Mouse (Mus musculus) limb, embryonic 10.5 days (tissue): ENCODE data around the gene Ddah2. TPM values are rescaled to one million over a fixed set of nuclear protein-coding genes. Genes with fewer than 3 reads are reported as not detected.
A peak's percentile ranks its signal among the peaks of the same experiment; 100 is the strongest.
"Not testable (repeated sequence)": the region's sequence is repeated elsewhere in the genome, so short reads cannot be mapped to it uniquely, and the experiment has no call there.

Experiments used
- DNase-seq: peaks from one replicate; pipeline ENCODE4 v3.0.0-alpha.2; 2017; ENCODE audit warnings: low spot score
- H3K27ac ChIP-seq: fragments of 300-500 bp; sonication (generic); 2 replicates; pipeline ENCODE4 v1.5.1; 2016; ENCODE audit warnings: mild to moderate bottlenecking
- H3K27me3 ChIP-seq: fragments of 300-500 bp; sonication (generic); 2 replicates; pipeline ENCODE4 v1.6.1; 2016; ENCODE audit warnings: low read depth, mild to moderate bottlenecking; ENCODE audit not compliant: poor library complexity, severe bottlenecking
- H3K36me3 ChIP-seq: fragments of 300-500 bp; sonication (generic); 2 replicates; pipeline ENCODE4 v1.6.1; 2016; ENCODE audit warnings: mild to moderate bottlenecking, moderate library complexity
- H3K4me1 ChIP-seq: fragments of 300-500 bp; sonication (generic); 2 replicates; pipeline ENCODE4 v1.6.1; 2016
- H3K4me3 ChIP-seq: fragments of 300-500 bp; sonication (generic); 2 replicates; pipeline ENCODE4 v1.5.1; 2016; ENCODE audit warnings: mild to moderate bottlenecking, moderate library complexity
- H3K9me3 ChIP-seq: fragments of 300-500 bp; sonication (generic); replicated peaks from 2 replicates; pipeline ENCODE4 v1.6.1; 2016; ENCODE audit warnings: mild to moderate bottlenecking
- WGBS: fragments of 180-500 bp; shearing (Covaris S2); methylation state at CpG from one replicate; pipeline ENCODE4 v1.1.7; 2016; 5-methylcytosine and 5-hydroxymethylcytosine counted together
- polyA plus RNA-seq: library from polyadenylated mRNA; unstranded; fragments of >200 nt; fragmentation: Nextera tagmentation; extraction: Ambion mirVana; gene quantifications from 2 replicates; pipeline ENCODE4 v1.2.1, GENCODE M21; 2016

Gene Ddah2
- polyA plus RNA-seq, 1 experiment from 2014 or later: 568 TPM

DNA sequence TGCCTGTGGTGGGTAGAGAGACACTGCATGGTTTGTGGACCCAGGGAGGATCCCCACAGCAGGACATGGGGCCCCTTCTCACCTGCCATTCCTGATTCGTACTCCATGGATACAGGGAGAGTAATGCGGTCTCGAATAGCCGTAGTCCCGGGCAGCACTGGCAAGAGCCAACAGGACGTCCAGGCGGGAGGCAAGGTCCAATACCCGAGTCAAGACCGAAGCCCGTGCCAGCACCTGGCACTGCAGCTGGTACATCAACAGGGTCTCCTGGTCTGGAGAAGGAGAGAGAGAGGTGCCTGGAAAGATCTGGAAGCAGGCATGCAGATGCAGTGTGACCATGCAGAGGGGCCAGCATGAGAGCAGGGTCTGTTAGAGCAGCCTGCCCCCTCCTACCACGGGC is 27.6 kb upstream of the Ddah2 start:
- H3K36me3 ChIP-seq: no peaks in the 10 kb centered on the region
- peaks cover 4% of the 10 kb centered on the region; the same call in 1 of the 2 replicates for H3K27me3 ChIP-seq
- peak; percentile 27 for DNase-seq
- H3K9me3 ChIP-seq: no peaks in the 10 kb centered on the region
- 90% methylated on average over 11 of the region's 11 CpGs for WGBS
- H3K4me1 ChIP-seq: peaks cover 30% of the 10 kb centered on the region
- H3K27ac ChIP-seq: peak overlapping the region; percentile 21; the same call in 1 of the 2 replicates
- no peak overlapping the region for H3K4me3 ChIP-seq

DNA sequence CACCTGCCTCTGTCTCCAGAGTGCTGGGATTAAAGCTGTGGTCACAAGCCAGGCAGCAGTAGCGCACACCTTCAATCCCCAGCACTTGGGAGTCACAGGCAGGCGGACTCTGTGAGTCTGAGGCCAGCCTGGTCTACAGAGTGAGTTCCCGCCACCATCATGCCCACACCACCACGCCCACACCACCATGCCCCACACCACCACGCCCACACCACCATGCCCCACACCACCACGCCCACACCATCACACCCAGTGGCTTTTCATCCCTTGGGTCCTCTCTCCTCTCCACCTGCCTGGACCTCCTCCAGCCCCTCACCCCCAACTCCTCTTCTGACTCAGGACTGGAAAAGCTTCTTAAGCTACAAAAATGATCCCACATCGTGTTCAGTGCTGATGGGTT is 27.0 kb upstream of the Ddah2 start:
- 92% methylated on average over 7 of the region's 7 CpGs for WGBS
- Histone ChIP-seq H3K4me3 (no peak overlapping the region), H3K27ac (no peak overlapping the region), H3K27me3 (peaks cover 4% of the 10 kb centered on the region; the same call in 1 of the 2 replicates), H3K4me1 (peaks cover 27% of the 10 kb centered on the region), H3K36me3 (no peaks in the 10 kb centered on the region), H3K9me3 (no peaks in the 10 kb centered on the region)
- no peak for DNase-seq

DNA sequence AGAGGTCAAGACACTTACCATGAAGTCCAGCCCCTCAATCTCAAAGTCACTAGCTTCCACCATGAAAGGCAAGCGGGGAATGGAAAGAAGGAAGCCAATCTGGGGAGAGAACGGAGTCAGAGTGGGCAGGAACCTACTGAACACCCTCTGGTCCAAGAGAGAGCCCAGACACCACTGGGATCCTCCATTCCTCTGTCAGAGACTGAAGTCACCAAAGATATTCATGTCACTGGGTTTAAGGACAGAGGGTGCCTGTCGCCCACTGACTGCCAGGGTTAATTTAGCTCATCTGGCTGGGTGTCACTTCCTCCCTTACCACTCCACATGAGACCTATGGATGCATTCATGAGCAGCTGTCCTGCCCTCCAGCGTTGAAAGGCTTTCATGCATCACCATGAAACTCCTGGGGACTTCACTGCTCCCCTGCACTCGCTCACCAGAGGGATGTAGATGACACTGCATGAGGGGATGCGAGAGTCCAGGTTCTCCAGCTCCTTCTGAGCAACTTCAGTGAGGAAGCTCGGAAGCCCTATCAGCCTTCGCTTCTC is 26.4 kb upstream of the Ddah2 start:
- Histone ChIP-seq H3K4me3 (no peak overlapping the region), H3K27me3 (peaks cover 4% of the 10 kb centered on the region; the same call in 1 of the 2 replicates), H3K27ac (no peak overlapping the region), H3K4me1 (peaks cover 22% of the 10 kb centered on the region), H3K36me3 (no peaks in the 10 kb centered on the region), H3K9me3 (no peaks in the 10 kb centered on the region)
- WGBS: 73% methylated on average over 8 of the region's 8 CpGs
- peak; percentile 27 for DNase-seq

- H3K36me3 ChIP-seq, H3K9me3 ChIP-seq, H3K27me3 ChIP-seq, H3K4me3 ChIP-seq, DNase-seq, H3K27ac ChIP-seq: not testable (repeated sequence)
- peaks cover 19% of the 10 kb centered on the region for H3K4me1 ChIP-seq
- 89% methylated on average over 1 of the region's 1 CpGs for WGBS
These were observed 25.1 kb upstream of the Ddah2 start for GRCm38 (mm10) chr17:35033703-35034102.

DNA sequence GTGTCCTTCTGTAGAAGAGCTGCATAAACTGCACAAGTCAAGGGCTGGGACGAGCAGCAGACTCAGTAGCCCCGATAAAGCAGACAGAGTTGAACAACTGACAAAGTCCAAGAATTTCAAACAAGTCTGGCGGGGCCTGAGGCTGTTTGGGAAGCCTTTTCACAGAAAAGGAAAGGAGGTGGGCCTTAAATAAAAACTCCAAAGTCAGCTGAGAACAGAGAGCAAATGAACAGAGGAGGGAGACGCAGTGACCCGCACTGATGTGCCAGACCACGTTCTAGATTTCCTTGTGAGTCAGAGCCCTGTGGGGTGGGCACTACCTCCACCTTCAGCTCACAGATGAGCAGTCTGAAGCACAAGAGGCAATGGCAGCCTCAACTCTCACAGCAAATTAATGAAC is 23.9 kb upstream of the Ddah2 start:
- peak; percentile 25 for DNase-seq
- Histone ChIP-seq H3K4me3 (no peak overlapping the region), H3K36me3 (no peaks in the 10 kb centered on the region), H3K27me3 (peaks cover 4% of the 10 kb centered on the region; the same call in 1 of the 2 replicates), H3K4me1 (peaks cover 7% of the 10 kb centered on the region), H3K27ac (no peak overlapping the region), H3K9me3 (no peaks in the 10 kb centered on the region)
- WGBS: 86% methylated on average over 6 of the region's 6 CpGs

DNA sequence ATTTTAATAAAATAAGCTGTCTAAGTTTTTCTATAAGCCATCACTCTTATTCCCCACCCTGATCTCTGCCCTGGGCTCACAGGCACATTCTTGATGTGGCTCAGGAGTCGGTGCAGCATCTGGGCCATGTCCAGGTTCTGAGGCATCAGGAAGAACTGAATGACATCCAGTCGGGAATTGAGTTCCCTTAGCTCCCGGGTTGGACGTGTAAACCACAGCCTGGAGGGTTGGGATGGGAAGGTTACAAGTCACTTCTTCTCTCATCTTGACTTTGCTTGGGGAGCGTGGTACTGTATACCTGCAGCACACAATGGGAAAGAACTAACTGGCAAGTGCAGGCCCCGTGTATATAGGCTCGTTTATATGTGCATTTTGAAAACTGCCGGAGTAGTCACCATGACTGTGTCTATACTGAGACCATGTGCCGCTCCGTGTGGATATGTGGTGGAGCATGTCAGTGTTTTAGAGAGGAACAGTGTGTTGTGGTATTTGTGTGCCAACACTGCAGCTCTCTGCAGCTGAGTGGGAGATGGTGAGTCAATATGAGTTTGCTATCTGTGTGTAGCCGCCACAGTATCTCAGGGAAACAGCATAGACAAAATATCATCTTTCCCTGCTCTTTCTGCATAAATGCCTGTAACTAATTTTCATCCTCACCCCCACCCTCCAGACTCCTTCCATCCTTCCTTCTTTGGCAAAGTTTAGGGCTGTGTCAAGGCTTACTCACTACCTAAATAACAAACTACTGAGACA is 19.5 kb upstream of the Ddah2 start:
- H3K27ac ChIP-seq: no peak overlapping the region
- 89% methylated on average over 11 of the region's 11 CpGs for WGBS
- H3K4me1 ChIP-seq: 0 out of 2 replicates have a peak, but pooled peaks cover 4% of the 10 kb centered on the region
- DNase-seq: peak; percentile 24
- no peaks in the 10 kb centered on the region for H3K9me3 ChIP-seq
- no peaks in the 10 kb centered on the region for H3K27me3 ChIP-seq
- no peak overlapping the region for H3K4me3 ChIP-seq
- H3K36me3 ChIP-seq: no peaks in the 10 kb centered on the region

DNA sequence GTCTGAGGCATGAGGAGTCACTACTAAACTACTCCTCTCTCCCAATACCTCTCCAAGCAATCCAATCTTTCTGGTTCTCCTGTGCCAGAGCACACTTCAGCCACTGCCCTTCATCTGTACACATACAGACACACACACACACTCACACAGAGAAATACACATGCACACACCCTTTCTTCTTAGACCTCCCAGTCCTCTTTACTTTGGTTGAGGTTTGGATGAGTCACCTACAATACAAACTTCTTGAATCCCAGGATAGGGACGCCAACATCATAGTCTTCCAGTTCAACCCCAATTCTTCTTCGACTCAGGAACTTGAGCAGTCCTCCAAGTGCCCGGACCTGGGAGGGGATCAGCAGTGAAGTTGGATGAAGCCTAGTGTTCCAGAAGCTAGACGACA is 15.0 kb upstream of the Ddah2 start:
- WGBS: 86% methylated on average over 4 of the region's 4 CpGs
- Histone ChIP-seq H3K9me3 (no peaks in the 10 kb centered on the region), H3K27me3 (no peaks in the 10 kb centered on the region), H3K36me3 (no peaks in the 10 kb centered on the region), H3K4me1 (peaks cover 42% of the 10 kb centered on the region), H3K4me3 (no peak overlapping the region), H3K27ac (no peak overlapping the region; the same call in 1 of the 2 replicates)
- no peak for DNase-seq

- Histone ChIP-seq H3K27me3 (no peaks in the 10 kb centered on the region), H3K36me3 (no peaks in the 10 kb centered on the region), H3K27ac (peak overlapping the region; percentile 97), H3K9me3 (no peaks in the 10 kb centered on the region), H3K4me1 (peaks cover 55% of the 10 kb centered on the region), H3K4me3 (peak overlapping the region; percentile 70)
- WGBS: 86% methylated on average over 7 of the region's 7 CpGs
- peak; percentile 28 for DNase-seq
These were observed 13.7 kb upstream of the Ddah2 start for GRCm38 (mm10) chr17:35044904-35045806.

DNA sequence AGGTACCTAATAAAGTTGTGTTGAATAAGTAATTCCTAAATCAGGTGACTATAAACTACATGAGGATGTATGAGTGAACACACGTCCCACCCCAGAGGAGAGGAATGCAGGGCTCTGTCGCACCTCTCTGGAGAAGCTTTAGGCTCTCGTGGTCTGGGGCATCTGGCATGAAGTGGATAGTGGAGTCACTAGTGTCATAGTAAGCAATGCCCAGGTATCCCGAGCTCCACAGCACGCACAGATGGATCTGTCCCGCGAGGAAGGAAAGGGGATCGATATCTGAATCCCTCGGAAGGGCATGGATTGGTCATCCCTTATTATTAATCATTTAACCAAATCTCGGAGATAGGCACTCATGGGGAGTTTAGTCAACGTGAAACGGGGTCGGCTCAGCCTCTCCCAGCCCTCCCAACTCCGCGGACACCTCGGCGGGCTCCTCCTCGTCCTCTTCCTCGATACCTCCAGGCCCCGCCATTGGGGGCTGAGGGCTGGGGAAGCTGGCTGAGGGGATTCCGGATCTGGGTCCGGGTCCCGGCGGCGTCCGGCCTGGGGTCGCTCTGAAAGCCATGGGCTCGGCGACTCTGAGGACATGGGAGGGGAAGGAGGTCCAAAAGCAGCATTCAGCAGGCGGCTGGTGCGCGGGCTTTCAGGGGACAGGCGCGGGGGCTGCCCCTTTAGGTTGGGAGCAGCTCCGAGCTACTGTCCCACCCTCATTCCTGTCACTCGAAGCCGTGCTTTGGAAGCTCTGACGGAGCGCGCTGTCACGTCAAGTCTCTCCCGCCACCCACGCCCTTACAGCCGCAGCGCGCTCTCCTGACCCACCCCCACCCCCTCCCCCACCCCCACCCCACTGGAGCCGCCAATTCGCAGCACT is 12.8 kb upstream of the Ddah2 start:
- Histone ChIP-seq H3K9me3 (no peaks in the 10 kb centered on the region), H3K36me3 (no peaks in the 10 kb centered on the region), H3K27me3 (no peaks in the 10 kb centered on the region), H3K4me3 (peak overlapping the region; percentile 70), H3K27ac (peak overlapping the region; percentile 97), H3K4me1 (peaks cover 64% of the 10 kb centered on the region)
- whole genome bisulfite sequencing: 5% methylated on average over 48 of the region's 48 CpGs
- DNase-seq: no peak

- no peaks in the 10 kb centered on the region for H3K9me3 ChIP-seq
- peaks cover 72% of the 10 kb centered on the region for H3K4me1 ChIP-seq
- H3K4me3 ChIP-seq: peak within 1 kb of the TSS; percentile 70
- H3K27me3 ChIP-seq: no peaks in the 10 kb centered on the region
- H3K27ac ChIP-seq: peak within 1 kb of the TSS; percentile 97
- DNase-seq: peak; percentile 99
- 3% methylated on average over 33 of the region's 33 CpGs for WGBS
- no peaks in the 10 kb centered on the region for H3K36me3 ChIP-seq
These were observed 12.0 kb upstream of the Ddah2 start, which contains the start of gene Msh5 for GRCm38 (mm10) chr17:35046681-35047455. Gene Msh5 (minus strand): TSS chr17:35046745.

DNA sequence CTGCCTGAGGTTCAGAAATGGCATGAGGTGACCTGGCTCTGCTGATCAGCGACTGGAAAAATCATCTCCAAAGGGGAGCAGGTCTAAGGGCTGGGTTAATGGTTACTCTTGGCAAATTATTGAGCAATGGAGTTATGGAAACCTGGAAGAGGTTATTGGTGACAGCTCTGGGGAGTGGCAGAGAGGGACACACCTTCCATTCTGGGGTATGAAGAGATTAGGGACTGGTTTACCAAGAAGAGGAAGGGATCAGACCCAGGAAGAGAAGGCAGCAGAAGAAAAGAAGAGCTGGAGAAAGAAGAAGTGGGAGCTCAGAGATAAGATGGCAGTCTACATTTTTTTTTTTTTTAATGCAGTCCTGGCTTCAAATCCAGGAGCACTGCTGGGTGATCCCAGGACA is 11.1 kb upstream of the Ddah2 start:
- H3K36me3 ChIP-seq: peaks cover 6% of the 10 kb centered on the region
- H3K9me3 ChIP-seq: no peaks in the 10 kb centered on the region
- H3K27me3 ChIP-seq: no peaks in the 10 kb centered on the region
- 52% methylated on average over 1 of the region's 1 CpGs for WGBS
- DNase-seq: no peak
- peaks cover 81% of the 10 kb centered on the region for H3K4me1 ChIP-seq
- peak overlapping the region; percentile 97 for H3K27ac ChIP-seq
- no peak overlapping the region for H3K4me3 ChIP-seq
